Comparison of ENCODE assay signal across 15 mouse cellular contexts in the genomic region with DNA sequence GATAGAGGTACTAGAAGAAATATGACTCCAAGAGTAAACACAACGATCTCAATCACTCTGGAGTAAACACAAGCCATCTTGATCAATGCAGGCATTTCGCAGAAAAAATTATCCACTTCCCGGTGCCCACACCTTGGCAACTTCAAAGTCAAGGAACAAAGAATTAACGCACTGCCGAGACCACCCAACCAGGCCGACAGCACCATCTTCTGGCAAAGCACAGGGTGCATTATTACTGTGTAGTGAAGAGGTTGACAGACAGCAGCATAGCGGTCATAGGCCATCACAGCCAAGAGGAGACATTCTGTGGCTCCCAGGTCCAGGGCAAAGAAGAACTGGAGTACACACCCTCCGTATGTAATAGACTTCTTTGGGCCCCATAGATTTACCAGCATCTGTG. TPM values are rescaled to one million over a fixed set of nuclear protein-coding genes. Genes with fewer than 3 reads are reported as not detected.
DNase-seq lines count a peak whose midpoint lies in the region; TF ChIP-seq lines count a peak whose summit lies in the region.
"Had no signal": no experiment of that assay in that cellular context is flagged by ENCODE, and none has a peak within 500 bp of the region (broad histone marks: within the 10 kb centered on the region; RNA-seq: fewer than 3 reads in every experiment).

No protein-coding gene starts in this region.

- no peak overlapping the region for H3K27ac ChIP-seq in layer of hippocampus, adult 2 months
- no peak overlapping the region for H3K27ac ChIP-seq in CH12.LX (ENCODE audit: insufficient read depth, low read depth)
- no peak overlapping the region for H3K27ac ChIP-seq in cortical plate, adult 2 months (ENCODE audit: insufficient read depth, low read length)
- H3K27ac ChIP-seq: heart, embryonic 10.5 days; left cerebral cortex, adult 2 months; lung, embryonic 15.5 days had no signal

- no peak overlapping the region for H3K9ac ChIP-seq in CH12.LX (ENCODE audit: insufficient read depth, low read depth)
- H3K9ac ChIP-seq: lung, embryonic 15.5 days had no signal

- no peak for TF ChIP-seq EP300 in CH12.LX (IDR thresholded peaks at IDR 0.05; ENCODE audit: low read length)

- H3K9me3 ChIP-seq in CH12.LX (replicated peaks; ENCODE audit: low read length) = no peaks in the 10 kb centered on the region
- H3K9me3 ChIP-seq: heart, embryonic 10.5 days; lung, embryonic 15.5 days had no signal

- no peaks in the 10 kb centered on the region for H3K79me2 ChIP-seq in CH12.LX (replicated peaks; ENCODE audit: control insufficient read depth, extremely low read depth, insufficient read depth, poor library complexity, severe bottlenecking)

- H3K27me3 ChIP-seq in CH12.LX (replicated peaks) = peaks cover 2% of the 10 kb centered on the region
- H3K27me3 ChIP-seq: lung, embryonic 15.5 days had no signal

- H3K4me2 ChIP-seq in CH12.LX (ENCODE audit: insufficient read depth, low read depth, poor library complexity, severe bottlenecking) = no peak overlapping the region
- H3K4me2 ChIP-seq: lung, embryonic 15.5 days had no signal

- H3K4me1 ChIP-seq in CH12.LX (ENCODE audit: control insufficient read depth in 1 of 2, insufficient read depth in 2 of 2) = no peaks in the 10 kb centered on the region
- no peaks in the 10 kb centered on the region for H3K4me1 ChIP-seq in cortical plate, adult 2 months (ENCODE audit: control insufficient read depth, insufficient read depth, low read length)
- H3K4me1 ChIP-seq: heart, embryonic 10.5 days; lung, embryonic 15.5 days had no signal

- H3K4me3 ChIP-seq in layer of hippocampus, adult 2 months = no peak overlapping the region
- H3K4me3 ChIP-seq in CH12.LX (replicated peaks in 1 of 3; ENCODE audit: low read depth in 2 of 3, low read length in 2 of 3, poor library complexity in 1 of 3) = no peak overlapping the region
- H3K4me3 ChIP-seq in cortical plate, adult 2 months (ENCODE audit: insufficient read depth, low read length) = no peak overlapping the region
- H3K4me3 ChIP-seq: heart, embryonic 10.5 days; left cerebral cortex, adult 2 months; lung, embryonic 15.5 days had no signal

- in situ Hi-C loops in CH12.LX (cut with MboI; ENCODE audit: low pct_ligation_motif_present, low pct_unique_long_range_greater_than_20kb, low sequenced_read_pairs) = no loop called here

- peak; percentile 27; the same call in 1 of the 2 replicates for TF ChIP-seq CTCF in layer of hippocampus, adult 2 months (conservative IDR thresholded peaks at IDR 0.05)
- peak; percentile 27 to 70; a peak in 3 of 4 replicates for TF ChIP-seq CTCF in CH12.LX (conservative IDR thresholded peaks at IDR 0.05 in 1 of 2, IDR thresholded peaks at IDR 0.05 in 1 of 2; ENCODE audit: low read depth in 2 of 2, low read length in 2 of 2)
- 0 out of 2 replicates have a peak, but pooled peaks have one; percentile 4 for TF ChIP-seq CTCF in cortical plate, adult 2 months (IDR thresholded peaks at IDR 0.05; ENCODE audit: extremely low read depth, insufficient read depth, low read length)

- TF ChIP-seq RAD21 in CH12.LX (IDR thresholded peaks at IDR 0.05; ENCODE audit: low read depth, low read length) = peak; percentile 75

- no peak for TF ChIP-seq POLR2A in CH12.LX (IDR thresholded peaks at IDR 0.05; ENCODE audit: low read depth, low read length)
- TF ChIP-seq POLR2A in cortical plate, adult 2 months (IDR thresholded peaks at IDR 0.05; ENCODE audit: extremely low read depth, insufficient read depth, low read length) = no peak

- peak; percentile 57 to 62 for DNase-seq in cerebellum, postnatal 10 days
- no peak for DNase-seq in cerebellum, adult 11 months
- no peak for DNase-seq in layer of hippocampus, adult 2 months (ENCODE audit: low spot score in 2 of 2)
- no peak for DNase-seq in layer of hippocampus, postnatal 14 days (ENCODE audit: low spot score in 2 of 2)
- DNase-seq in CH12.LX (ENCODE audit: extremely low read depth) = peak; percentile 11
- no peak for DNase-seq in right cerebral cortex, adult 18-20 months
- no peak for DNase-seq in right cerebral cortex, postnatal 4 days
- DNase-seq: cerebellum, adult 11-12 months had no signal

- dilution Hi-C loops in CH12.LX (cut with MboI; ENCODE audit: extremely low pct_ligation_motif_present, extremely low pct_unique_long_range_greater_than_20kb, low sequenced_read_pairs) = no loop called here

- H3K36me3 ChIP-seq in CH12.LX (replicated peaks in 1 of 2; ENCODE audit: control insufficient read depth in 1 of 2, insufficient read depth in 1 of 2, low read length in 1 of 2) = no peaks in the 10 kb centered on the region
- H3K36me3 ChIP-seq: heart, embryonic 10.5 days; lung, embryonic 15.5 days had no signal

TF ChIP-seq in CH12.LX, 34 proteins besides CTCF, POLR2A, EP300 and RAD21:
- TF ChIP-seq TCF12 (IDR thresholded peaks at IDR 0.05; ENCODE audit: low read depth, low read length) (no peak), SMC3 (IDR thresholded peaks at IDR 0.05; ENCODE audit: low read depth, low read length) (peak; percentile 35)

RNA-seq across cellular contexts. Expression of gene Olfr1368, which starts 3.2 kb away (rescaled TPM):
- not detected for total RNA-seq in layer of hippocampus, adult 2 months (2021)
- not detected for total RNA-seq in layer of hippocampus, postnatal 14 days (2021)
- total RNA-seq in CH12.LX (2012; rRNA removed) (not detected in 2 replicates), CH12.LX (2014; rRNA removed) (not detected in 2 replicates)
- not detected in 2 replicates for polyA plus RNA-seq in CH12.LX (2012; ENCODE audit: insufficient read length, low read depth)
- polyA plus RNA-seq in cortical plate, adult 2 months (2012; rRNA removed) = not detected in 2 replicates
- total RNA-seq: left cerebral cortex, adult 2 months had no signal
- polyA plus RNA-seq: frontal cortex, adult 2 months; heart, embryonic 10.5 days; inflammation-experienced regulatory T-cells, adult 6 months; lung, embryonic 15.5 days; midbrain, embryonic 16.5 days had no signal

RNA-seq across cellular contexts. Expression of gene Olfr263, which starts 13.0 kb away (rescaled TPM):
- total RNA-seq in layer of hippocampus, adult 2 months (2021) = not detected
- not detected for total RNA-seq in layer of hippocampus, postnatal 14 days (2021)
- total RNA-seq in CH12.LX (2012; rRNA removed) (not detected in 2 replicates), CH12.LX (2014; rRNA removed) (not detected in 2 replicates)
- not detected in 2 replicates for polyA plus RNA-seq in CH12.LX (2012; ENCODE audit: insufficient read length, low read depth)
- polyA plus RNA-seq in cortical plate, adult 2 months (2012; rRNA removed) = not detected in 2 replicates
- total RNA-seq: left cerebral cortex, adult 2 months had no signal
- polyA plus RNA-seq: frontal cortex, adult 2 months; heart, embryonic 10.5 days; inflammation-experienced regulatory T-cells, adult 6 months; lung, embryonic 15.5 days; midbrain, embryonic 16.5 days had no signal

RNA-seq across cellular contexts. Expression of gene Olfr1369-ps1, which starts 31.1 kb away (rescaled TPM):
- total RNA-seq in layer of hippocampus, adult 2 months (2021) = not detected
- not detected for total RNA-seq in layer of hippocampus, postnatal 14 days (2021)
- total RNA-seq in CH12.LX (2012; rRNA removed) (not detected in 2 replicates), CH12.LX (2014; rRNA removed) (not detected in 2 replicates)
- 0.13 and 0.18 TPM in 2 replicates for polyA plus RNA-seq in CH12.LX (2012; ENCODE audit: insufficient read length, low read depth)
- not detected in 2 replicates for polyA plus RNA-seq in cortical plate, adult 2 months (2012; rRNA removed)
- total RNA-seq: left cerebral cortex, adult 2 months had no signal
- polyA plus RNA-seq: frontal cortex, adult 2 months; lung, embryonic 15.5 days had no signal

RNA-seq across cellular contexts. Expression of gene Trim27, which starts 36.8 kb away (rescaled TPM):
- total RNA-seq in layer of hippocampus, adult 2 months (2021) = 10 to 100 TPM; 38.7 to 39.9 TPM
- 10 to 100 TPM; 35.5 to 40.3 TPM for total RNA-seq in layer of hippocampus, postnatal 14 days (2021)
- total RNA-seq in CH12.LX (2012; rRNA removed) (146 and 176 TPM in 2 replicates), CH12.LX (2014; rRNA removed) (134 and 141 TPM in 2 replicates)
- 185 and 198 TPM in 2 replicates for polyA plus RNA-seq in CH12.LX (2012; ENCODE audit: insufficient read length, low read depth)
- 30.4 and 30.5 TPM in 2 replicates for polyA plus RNA-seq in cortical plate, adult 2 months (2012; rRNA removed)

Comparison
In these comparisons a context has a peak if more than half of its experiments do, and no peak if none do; other contexts are left out.
1. DNase-seq: peak in cerebellum, postnatal 10 days (2 of 2) and CH12.LX (single experiment); none in cerebellum, adult 11 months (single experiment), layer of hippocampus, adult 2 months (0 of 2), layer of hippocampus, postnatal 14 days (0 of 2), right cerebral cortex, adult 18-20 months (single experiment) and right cerebral cortex, postnatal 4 days (single experiment).
2. Peak in every context shown above with its lines, with median percentiles within 50 percentile points of each other: CTCF ChIP-seq.